Mouse (Mus musculus) MEL (cell line): Measurements from ENCODE around the gene Olfml3. TPM values are rescaled to one million over a fixed set of nuclear protein-coding genes. Genes with fewer than 3 reads are reported as not detected.

ENCODE experiments used
- DNase-seq: peaks from one replicate; pipeline ENCODE4 v3.0.0; 2011; ENCODE audit warnings: low read depth, low spot score
- H3K27ac ChIP-seq: 2 replicates; pipeline ENCODE4 v1.5.1; 2012; ENCODE audit warnings: low read depth, mild to moderate bottlenecking, control low read depth, low read length, moderate library complexity; ENCODE audit not compliant: control insufficient read depth
- H3K27me3 ChIP-seq, 2 experiments: fragments of 150-350 bp in 1 of 2; sonication (generic) in 1 of 2; 2 replicates each; pipeline ENCODE4 v1.6.1; 2012; ENCODE audit warnings: low read length in 2 of 2, mild to moderate bottlenecking in 2 of 2, improper control_type of control experiment in 1 of 2, moderate library complexity in 1 of 2; ENCODE audit not compliant: insufficient read depth in 2 of 2, control insufficient read depth in 1 of 2
- H3K36me3 ChIP-seq, 2 experiments: 2 replicates each; pipeline ENCODE4 v1.6.1; 2012 to 2014; ENCODE audit warnings: low read length in 2 of 2, improper control_type of control experiment in 1 of 2, inconsistent platforms in 1 of 2, mild to moderate bottlenecking in 1 of 2; ENCODE audit not compliant: insufficient read depth in 2 of 2, control insufficient read depth in 1 of 2
- H3K4me1 ChIP-seq, 2 experiments: fragments of 150-350 bp in 1 of 2; sonication (generic) in 1 of 2; 2 replicates each; pipeline ENCODE4 v1.6.1; 2012; ENCODE audit warnings: low read length in 2 of 2, improper control_type of control experiment in 1 of 2, mild to moderate bottlenecking in 1 of 2; ENCODE audit not compliant: insufficient read depth in 2 of 2, control insufficient read depth in 1 of 2
- H3K4me3 ChIP-seq, 2 experiments: fragments of 150-350 bp in 1 of 2; sonication (generic) in 1 of 2; 2 replicates each; pipeline ENCODE4 v1.5.1; 2012; ENCODE audit warnings: low read depth in 2 of 2, low read length in 2 of 2, mild to moderate bottlenecking in 2 of 2, moderate library complexity in 2 of 2, control low read depth in 1 of 2, improper control_type of control experiment in 1 of 2; ENCODE audit not compliant: control insufficient read depth in 1 of 2, insufficient read depth in 1 of 2
- H3K79me2 ChIP-seq: 2 replicates; pipeline ENCODE4 v1.6.1; 2012; ENCODE audit warnings: mild to moderate bottlenecking, low read length, moderate library complexity; ENCODE audit not compliant: control insufficient read depth, poor library complexity, insufficient read depth
- H3K9ac ChIP-seq: 2 replicates; pipeline ENCODE4 v1.6.1; 2012; ENCODE audit warnings: low read depth, mild to moderate bottlenecking, control low read depth, low read length, moderate library complexity; ENCODE audit not compliant: control insufficient read depth, poor library complexity, severe bottlenecking
- H3K9me3 ChIP-seq: fragments of 150-350 bp; sonication (generic); replicated peaks from 2 replicates; pipeline ENCODE4 v1.6.1; 2012; ENCODE audit warnings: mild to moderate bottlenecking, low read length, improper control_type of control experiment, moderate library complexity; ENCODE audit not compliant: insufficient read depth
- CHD1 ChIP-seq: IDR thresholded peaks from 2 replicates; pipeline ENCODE4 v1.6.1; 2012; ENCODE audit warnings: low read depth, mild to moderate bottlenecking, inconsistent platforms, low read length, improper control_type of control experiment
- CHD2 ChIP-seq: IDR thresholded peaks from 2 replicates; pipeline ENCODE4 v1.6.1; 2011; ENCODE audit warnings: low read length, improper control_type of control experiment
- CTCF ChIP-seq, 3 experiments: IDR thresholded peaks in 2 of 3; conservative IDR thresholded peaks in 1 of 3; 2 replicates each; pipeline ENCODE4 v1.5.1; 2011 to 2012; ENCODE audit warnings: low read length in 3 of 3, low read depth in 2 of 3, mild to moderate bottlenecking in 2 of 3, improper control_type of control experiment in 1 of 3, inconsistent platforms in 1 of 3, mixed read lengths in 1 of 3, moderate library complexity in 1 of 3; ENCODE audit not compliant: control insufficient read depth in 1 of 3, insufficient read depth in 1 of 3, poor library complexity in 1 of 3, severe bottlenecking in 1 of 3
- ELF1 ChIP-seq: IDR thresholded peaks from 2 replicates; pipeline ENCODE4 v1.6.1; 2014; ENCODE audit warnings: low read depth, mild to moderate bottlenecking, inconsistent platforms, low read length, improper control_type of control experiment, moderate library complexity
- ETS1 ChIP-seq: IDR thresholded peaks from 2 replicates; pipeline ENCODE4 v1.6.1; 2012; ENCODE audit warnings: low read depth, mild to moderate bottlenecking, inconsistent platforms, low read length, improper control_type of control experiment, moderate library complexity
- HCFC1 ChIP-seq: IDR thresholded peaks from 2 replicates; pipeline ENCODE4 v1.6.1; 2012; ENCODE audit warnings: low read depth, mild to moderate bottlenecking, inconsistent platforms, low read length, improper control_type of control experiment, moderate library complexity
- MAX ChIP-seq: IDR thresholded peaks from 2 replicates; pipeline ENCODE4 v1.6.1; 2011; ENCODE audit warnings: low read length, improper control_type of control experiment
- MAZ ChIP-seq: IDR thresholded peaks from 2 replicates; pipeline ENCODE4 v1.6.1; 2012; ENCODE audit warnings: low read depth, mild to moderate bottlenecking, inconsistent platforms, low read length, improper control_type of control experiment
- NELFE ChIP-seq: IDR thresholded peaks from 2 replicates; pipeline ENCODE4 v1.6.1; 2011; ENCODE audit warnings: low read depth, low read length, improper control_type of control experiment
- POLR2AphosphoS5 ChIP-seq: IDR thresholded peaks from 2 replicates; pipeline ENCODE4 v1.6.1; 2012; ENCODE audit warnings: low read depth, borderline replicate concordance, mild to moderate bottlenecking, inconsistent platforms, low read length, moderate library complexity, mixed read lengths
- TAL1 ChIP-seq: IDR thresholded peaks from 2 replicates; pipeline ENCODE4 v1.6.1; 2012; ENCODE audit warnings: mild to moderate bottlenecking, inconsistent platforms, low read length, moderate library complexity, mixed read lengths
- TCF12 ChIP-seq: IDR thresholded peaks from 2 replicates; pipeline ENCODE4 v1.6.1; 2014; ENCODE audit warnings: low read depth, mild to moderate bottlenecking, inconsistent platforms, low read length, improper control_type of control experiment, moderate library complexity
- UBTF ChIP-seq: IDR thresholded peaks from 2 replicates; pipeline ENCODE4 v1.6.1; 2012; ENCODE audit warnings: low read depth, mild to moderate bottlenecking, inconsistent platforms, low read length, improper control_type of control experiment, moderate library complexity, borderline replicate concordance; ENCODE audit not compliant: insufficient read depth
- USF1 ChIP-seq: IDR thresholded peaks from 2 replicates; pipeline ENCODE4 v1.6.1; 2014; ENCODE audit warnings: low read depth, mild to moderate bottlenecking, inconsistent platforms, low read length, improper control_type of control experiment, moderate library complexity
- USF2 ChIP-seq, 2 experiments: IDR thresholded peaks; 2 replicates each; pipeline ENCODE4 v1.6.1; 2011 to 2012; ENCODE audit warnings: improper control_type of control experiment in 2 of 2, low read length in 2 of 2, borderline replicate concordance in 1 of 2, inconsistent platforms in 1 of 2, low read depth in 1 of 2, mild to moderate bottlenecking in 1 of 2; ENCODE audit not compliant: insufficient read depth in 1 of 2
- ZKSCAN1 ChIP-seq: IDR thresholded peaks from 2 replicates; pipeline ENCODE4 v1.6.1; 2012; ENCODE audit warnings: low read depth, mild to moderate bottlenecking, inconsistent platforms, low read length, improper control_type of control experiment, moderate library complexity
- ZMIZ1 ChIP-seq: IDR thresholded peaks from 2 replicates; pipeline ENCODE4 v1.6.1; 2012; ENCODE audit warnings: low read depth, mild to moderate bottlenecking, inconsistent platforms, low read length, improper control_type of control experiment, moderate library complexity
- ZNF384 ChIP-seq: IDR thresholded peaks from 2 replicates; pipeline ENCODE4 v1.6.1; 2012; ENCODE audit warnings: low read depth, mild to moderate bottlenecking, inconsistent platforms, low read length, improper control_type of control experiment
- polyA plus RNA-seq, 2 experiments: library from polyadenylated mRNA; stranded (reverse) in 1 of 2; unstranded in 1 of 2; fragments of >175 nt in 1 of 2; fragments of >200 nt in 1 of 2; gene quantifications; 2 replicates each; pipeline versions ENCODE4 v1.2.1 to v1.2.4; 2012; ENCODE audit warnings: low replicate concordance in 2 of 2, low read depth in 1 of 2; ENCODE audit not compliant: insufficient read length in 2 of 2, insufficient read depth in 1 of 2, missing spikeins in 1 of 2
- total RNA-seq: library from RNA; depleted of rRNA; stranded (reverse); fragments of 300-350 nt; gene quantifications from 2 replicates; pipeline ENCODE4 v1.2.3, GENCODE M21; 2012

The Olfml3 gene
- total and polyA plus RNA-seq, 3 experiments: 0.08 to 0.18 TPM; not detected in 1

- Histone ChIP-seq H3K27me3 (no peaks in the 10 kb centered on the region; a peak in 2 of 4 replicates), H3K36me3 (no peaks in the 10 kb centered on the region), H3K79me2 (no peaks in the 10 kb centered on the region), H3K27ac (no peak overlapping the region), H3K4me3 (no peak overlapping the region), H3K4me1 (no peaks in the 10 kb centered on the region), H3K9ac (no peak overlapping the region), H3K9me3 (no peaks in the 10 kb centered on the region)
- no peak for DNase-seq
- no peak for TF ChIP-seq CHD2
Observed at GRCm38 (mm10) chr3:103732116-103732515, 5.7 kb downstream of the Olfml3 start.

GRCm38 (mm10) chr3:103729850-103730249, 8.0 kb downstream of the Olfml3 start:
- H3K36me3 ChIP-seq: no peaks in the 10 kb centered on the region
- no peak for DNase-seq
- no peaks in the 10 kb centered on the region for H3K9me3 ChIP-seq
- TF ChIP-seq MAX (no peak), ZNF384 (no peak), ELF1 (no peak), UBTF (no peak), ETS1 (no peak), NELFE (no peak), POLR2AphosphoS5 (no peak), ZMIZ1 (no peak), MAZ (no peak), USF2 (IDR thresholded peaks at IDR 0.05; ENCODE audit: borderline replicate concordance in 1 of 2, insufficient read depth in 1 of 2, low read depth in 1 of 2, low read length in 2 of 2) (no peak), USF1 (no peak), CHD1 (no peak), ZKSCAN1 (no peak), TAL1 (no peak), CTCF (IDR thresholded peaks at IDR 0.05 in 2 of 3, conservative IDR thresholded peaks at IDR 0.05 in 1 of 3; ENCODE audit: control insufficient read depth in 1 of 3, insufficient read depth in 1 of 3, low read depth in 2 of 3, low read length in 3 of 3, poor library complexity in 1 of 3, severe bottlenecking in 1 of 3) (no peak), TCF12 (no peak), HCFC1 (no peak)
- no peak overlapping the region for H3K9ac ChIP-seq
- no peaks in the 10 kb centered on the region for H3K79me2 ChIP-seq
- H3K27me3 ChIP-seq: peaks cover 0 to 6% of the 10 kb centered on the region in 2 experiments; a peak in 2 of 4 replicates
- no peak overlapping the region for H3K4me3 ChIP-seq
- no peaks in the 10 kb centered on the region for H3K4me1 ChIP-seq
- no peak overlapping the region for H3K27ac ChIP-seq
